Mouse (Mus musculus): Measurements from ENCODE around the gene Wscd2.

DNA sequence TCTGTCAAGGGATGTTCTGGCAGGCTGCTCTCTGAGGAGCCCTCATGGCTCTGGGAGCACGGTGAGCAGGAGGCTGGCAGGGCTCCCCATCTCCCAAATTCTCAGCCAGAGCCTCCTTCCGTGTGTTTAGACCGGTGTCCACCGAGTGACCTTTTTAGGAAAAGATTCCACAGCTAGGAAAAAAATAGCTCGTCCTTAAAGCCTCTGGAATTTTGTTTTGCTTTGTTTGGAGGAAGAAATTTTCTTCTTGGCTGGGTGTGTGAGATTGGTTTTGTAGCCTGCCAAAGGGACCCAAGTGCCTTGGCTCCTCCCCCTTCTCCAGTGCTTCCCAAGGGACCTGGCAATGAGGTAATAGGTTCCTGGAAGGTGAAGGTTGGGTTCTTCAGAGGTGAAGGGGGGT lies 69.5 kb downstream of the Wscd2 start:
- TF ChIP-seq CTCF (IDR thresholded peaks at IDR 0.05; ENCODE audit: control insufficient read depth, insufficient read depth, insufficient replicate concordance, low read depth, low read length) = no peak
- no peak for TF ChIP-seq POLR2A (IDR thresholded peaks at IDR 0.05; ENCODE audit: control insufficient read depth, low read depth, low read length)

Measured in testis, adult 2 months (tissue).